Mouse (Mus musculus) spleen, adult 2 months (tissue): ENCODE results near the gene Btbd19.

ENCODE experiments used
- CTCF ChIP-seq: fragments of 200-500 bp; IDR thresholded peaks from 2 replicates; pipeline ENCODE4 v1.5.1; 2011; ENCODE audit warnings: mild to moderate bottlenecking, inconsistent platforms; ENCODE audit not compliant: insufficient read depth, insufficient read length, insufficient replicate concordance; ENCODE audit errors: extremely low read depth
- POLR2A ChIP-seq: fragments of 200-500 bp; IDR thresholded peaks from 2 replicates; pipeline ENCODE4 v1.6.1; 2011; ENCODE audit warnings: low read depth, low read length, inconsistent platforms

GRCm38 (mm10) chr4:117123546-117124217 lies 1.8 kb downstream of the Btbd19 start:
- TF ChIP-seq CTCF (no peak), POLR2A (no peak)
